Mouse (Mus musculus) lung, postnatal 14 days (tissue): ENCODE measurements around the gene Cnot2.
A peak's percentile ranks its signal among the peaks of the same experiment; 100 is the strongest.

ENCODE experiments used
- DNase-seq: peaks from one replicate; pipeline ENCODE4 v3.0.0; 2021

The Cnot2 gene

GRCm38 (mm10) chr10:116475725-116476124, 105.6 kb downstream of the Cnot2 start:
- no peak for DNase-seq

GRCm38 (mm10) chr10:116473759-116474549, 107.4 kb downstream of the Cnot2 start, which contains the start of gene Kcnmb4:
TSS of gene Kcnmb4 (minus strand) at chr10:116473878.
- DNase-seq, result peak; percentile 31

- DNase-seq, result peak; percentile 16
Measured at GRCm38 (mm10) chr10:116473071-116473758, 108.1 kb downstream of the Cnot2 start.

- no peak for DNase-seq
Measured at GRCm38 (mm10) chr10:116472579-116472978, 108.7 kb downstream of the Cnot2 start.

GRCm38 (mm10) chr10:116470306-116470925, 110.9 kb downstream of the Cnot2 start:
- DNase-seq, result no peak

- DNase-seq, result no peak
Measured at GRCm38 (mm10) chr10:116468094-116468493, 113.2 kb downstream of the Cnot2 start.

GRCm38 (mm10) chr10:116463753-116464345, 117.5 kb downstream of the Cnot2 start:
- DNase-seq, result no peak

- no peak for DNase-seq
Measured at GRCm38 (mm10) chr10:116461443-116461842, 119.9 kb downstream of the Cnot2 start.

GRCm38 (mm10) chr10:116458786-116459185, 122.5 kb downstream of the Cnot2 start:
- no peak for DNase-seq

GRCm38 (mm10) chr10:116452771-116453170, 128.5 kb downstream of the Cnot2 start:
- no peak for DNase-seq

- no peak for DNase-seq
Measured at GRCm38 (mm10) chr10:116450621-116451020, 130.7 kb downstream of the Cnot2 start.

GRCm38 (mm10) chr10:116448166-116448565, 133.1 kb downstream of the Cnot2 start:
- DNase-seq, result no peak

- no peak for DNase-seq
Measured at GRCm38 (mm10) chr10:116447176-116447575, 134.1 kb downstream of the Cnot2 start.

- DNase-seq, result no peak
Measured at GRCm38 (mm10) chr10:116446040-116446439, 135.3 kb downstream of the Cnot2 start.

GRCm38 (mm10) chr10:116444826-116445225, 136.5 kb downstream of the Cnot2 start:
- DNase-seq, result no peak

GRCm38 (mm10) chr10:116444371-116444770, 136.9 kb downstream of the Cnot2 start:
- DNase-seq, result no peak

- no peak for DNase-seq
Measured at GRCm38 (mm10) chr10:116440946-116441345, 140.4 kb downstream of the Cnot2 start.

GRCm38 (mm10) chr10:116440088-116440487, 141.2 kb downstream of the Cnot2 start:
- no peak for DNase-seq

- DNase-seq, result no peak
Measured at GRCm38 (mm10) chr10:116435455-116435854, 145.9 kb downstream of the Cnot2 start.
